12 mouse cellular contexts compared by ENCODE assay signal in genomic region chr3:17799120-17799519, GRCm38 (mm10).
A peak's percentile ranks its signal among the peaks of the same experiment; 100 is the strongest.
DNase-seq lines count a peak whose midpoint lies in the region; ATAC-seq and TF ChIP-seq lines count a peak whose summit lies in the region.
"Had no signal": no experiment of that assay in that cellular context is flagged by ENCODE, and none has a peak within 500 bp of the region (broad histone marks: within the 10 kb centered on the region; RNA-seq: fewer than 3 reads in every experiment).

No protein-coding gene starts in this region.

- 39% methylated on average over 6 of the region's 6 CpGs for WGBS in hindbrain, embryonic 14.5 days
- 41% methylated on average over 6 of the region's 6 CpGs for WGBS in hindbrain, postnatal 0 days
- WGBS in neural tube, embryonic 13.5 days = 35% methylated on average over 6 of the region's 6 CpGs

- peak overlapping the region; percentile 92 for H3K4me2 ChIP-seq in hindbrain, embryonic 14.5 days (replicated peaks)
- H3K4me2 ChIP-seq in hindbrain, postnatal 0 days (ENCODE audit: low read depth, low read length) = peak overlapping the region; percentile 61
- H3K4me2 ChIP-seq in neural tube, embryonic 13.5 days = peak overlapping the region; percentile 94

- peaks cover 26% of the 10 kb centered on the region for H3K36me3 ChIP-seq in hindbrain, embryonic 14.5 days (replicated peaks; ENCODE audit: control insufficient read depth, insufficient read depth)
- no peaks in the 10 kb centered on the region for H3K36me3 ChIP-seq in hindbrain, postnatal 0 days (ENCODE audit: insufficient read depth, low read length)
- peaks cover 14% of the 10 kb centered on the region; the same call in 1 of the 2 replicates for H3K36me3 ChIP-seq in neural tube, embryonic 13.5 days

- peak overlapping the region; percentile 49; the same call in 1 of the 2 replicates for H3K27ac ChIP-seq in layer of hippocampus, adult 2 months
- H3K27ac ChIP-seq in hindbrain, embryonic 14.5 days = peak overlapping the region; percentile 100
- H3K27ac ChIP-seq in hindbrain, postnatal 0 days = no peak overlapping the region
- peak overlapping the region; percentile 74 for H3K27ac ChIP-seq in neural tube, embryonic 13.5 days (replicated peaks)

- no peak for TF ChIP-seq CTCF in layer of hippocampus, adult 2 months (conservative IDR thresholded peaks at IDR 0.05)
- no peak for TF ChIP-seq CTCF in hindbrain, postnatal 0 days (IDR thresholded peaks at IDR 0.05; ENCODE audit: low read depth)

- no peaks in the 10 kb centered on the region for H3K27me3 ChIP-seq in hindbrain, embryonic 14.5 days (ENCODE audit: control insufficient read depth, insufficient read depth, low read length)
- H3K27me3 ChIP-seq in hindbrain, postnatal 0 days (ENCODE audit: insufficient read depth, low read length) = no peaks in the 10 kb centered on the region
- no peaks in the 10 kb centered on the region for H3K27me3 ChIP-seq in neural tube, embryonic 13.5 days

- peaks cover 11% of the 10 kb centered on the region; the same call in 1 of the 2 replicates for H3K4me1 ChIP-seq in hindbrain, embryonic 14.5 days (replicated peaks; ENCODE audit: control insufficient read depth, insufficient read depth, low read length)
- H3K4me1 ChIP-seq in hindbrain, postnatal 0 days (ENCODE audit: insufficient read depth, low read length) = no peaks in the 10 kb centered on the region
- peaks cover 9% of the 10 kb centered on the region for H3K4me1 ChIP-seq in neural tube, embryonic 13.5 days (replicated peaks)

- no peak overlapping the region for H3K4me3 ChIP-seq in layer of hippocampus, adult 2 months
- H3K4me3 ChIP-seq in hindbrain, embryonic 14.5 days (replicated peaks; ENCODE audit: low read length) = peak overlapping the region; percentile 18
- H3K4me3 ChIP-seq in hindbrain, postnatal 0 days (ENCODE audit: low read length) = peak overlapping the region; percentile 2; the same call in 1 of the 2 replicates
- peak overlapping the region; percentile 25 for H3K4me3 ChIP-seq in neural tube, embryonic 13.5 days

- H3K9me3 ChIP-seq in hindbrain, embryonic 14.5 days (ENCODE audit: control insufficient read depth, low read length) = no peaks in the 10 kb centered on the region
- H3K9me3 ChIP-seq in hindbrain, postnatal 0 days (ENCODE audit: low read length) = no peaks in the 10 kb centered on the region
- no peaks in the 10 kb centered on the region for H3K9me3 ChIP-seq in neural tube, embryonic 13.5 days

- no peak for DNase-seq in layer of hippocampus, adult 2 months (ENCODE audit: low spot score in 2 of 2)
- DNase-seq in layer of hippocampus, postnatal 25 days (ENCODE audit: extremely low spot score in 1 of 2, low spot score in 1 of 2) = no peak
- peak; percentile 59 for DNase-seq in hindbrain, embryonic 14.5 days (ENCODE audit: low spot score)
- no peak for DNase-seq in hindbrain, postnatal 0 days (ENCODE audit: low spot score)
- no peak for DNase-seq in thymus, postnatal 36 days
- DNase-seq in kidney, adult 8-10 months = no peak
- DNase-seq: adrenal gland, adult 2 months; gastrocnemius, postnatal 14 days; lung, postnatal 10 days; thymus, postnatal 14 days had no signal

- ATAC-seq in hindbrain, embryonic 14.5 days (ENCODE audit: low FRiP score) = no peak
- no peak for ATAC-seq in hindbrain, postnatal 0 days
- ATAC-seq in neural tube, embryonic 13.5 days (ENCODE audit: low read depth) = no peak
- ATAC-seq: intestine, postnatal 0 days had no signal

- peak overlapping the region; percentile 99 for H3K9ac ChIP-seq in hindbrain, embryonic 14.5 days
- H3K9ac ChIP-seq in hindbrain, postnatal 0 days (replicated peaks; ENCODE audit: low read length) = no peak overlapping the region
- peak overlapping the region; percentile 63 for H3K9ac ChIP-seq in neural tube, embryonic 13.5 days
